Mouse (Mus musculus): ENCODE data around the gene Olfr1338. TPM values are rescaled to one million over a fixed set of nuclear protein-coding genes. Genes with fewer than 3 reads are reported as not detected.

The Olfr1338 gene
- 2.2 TPM for polyA plus RNA-seq (2014; fragmentation: Illumina TruSeq; extraction: RNeasy Lipid Tissue Mini Kit (QIAGEN cat#74804); ENCODE audit: low read depth, low replicate concordance)

GRCm38 (mm10) chr4:118758637-118759036 is at the start of gene Olfr1338:
TSS of gene Olfr1338 (minus strand) at chr4:118758737.

GRCm38 (mm10) chr4:118782486-118782885 is 23.9 kb upstream of the Olfr1338 start, which contains the start of gene Olfr1337:
TSS of gene Olfr1337 (minus strand) at chr4:118782586.

GRCm38 (mm10) chr4:118731875-118732274 is 26.7 kb downstream of the Olfr1338 start, which contains the start of gene Olfr1339:
TSS of gene Olfr1339 (plus strand) at chr4:118732175.

GRCm38 (mm10) chr4:118719838-118720237 is 38.7 kb downstream of the Olfr1338 start, which contains the start of gene Olfr1340:
TSS of gene Olfr1340 (plus strand) at chr4:118720138.

GRCm38 (mm10) chr4:118703223-118703622 is 55.3 kb downstream of the Olfr1338 start, which contains the start of gene Olfr1341:
TSS of gene Olfr1341 (plus strand) at chr4:118703523.

Other genes starting within 250 kb of the Olfr1338 start
- 24.2 TPM for gene 2610528J11Rik, start 231.7 kb downstream of the Olfr1338 start, polyA plus RNA-seq (2014; fragmentation: Illumina TruSeq; extraction: RNeasy Lipid Tissue Mini Kit (QIAGEN cat#74804); ENCODE audit: low read depth, low replicate concordance)
- gene Tmem125, start 214.7 kb downstream of the Olfr1338 start, polyA plus RNA-seq (2014; fragmentation: Illumina TruSeq; extraction: RNeasy Lipid Tissue Mini Kit (QIAGEN cat#74804); ENCODE audit: low read depth, low replicate concordance): 12.2 TPM
- 3.2 TPM for gene Cfap57, start 138.0 kb downstream of the Olfr1338 start, polyA plus RNA-seq (2014; fragmentation: Illumina TruSeq; extraction: RNeasy Lipid Tissue Mini Kit (QIAGEN cat#74804); ENCODE audit: low read depth, low replicate concordance)
- gene Ebna1bp2, start 137.9 kb downstream of the Olfr1338 start, polyA plus RNA-seq (2014; fragmentation: Illumina TruSeq; extraction: RNeasy Lipid Tissue Mini Kit (QIAGEN cat#74804); ENCODE audit: low read depth, low replicate concordance): 50.1 TPM
- not detected for gene Olfr62, start 99.8 kb downstream of the Olfr1338 start, polyA plus RNA-seq (2014; fragmentation: Illumina TruSeq; extraction: RNeasy Lipid Tissue Mini Kit (QIAGEN cat#74804); ENCODE audit: low read depth, low replicate concordance)
- gene Olfr1342, start 66.0 kb downstream of the Olfr1338 start, polyA plus RNA-seq (2014; fragmentation: Illumina TruSeq; extraction: RNeasy Lipid Tissue Mini Kit (QIAGEN cat#74804); ENCODE audit: low read depth, low replicate concordance): not detected
- gene Olfr1341, start 55.2 kb downstream of the Olfr1338 start, polyA plus RNA-seq (2014; fragmentation: Illumina TruSeq; extraction: RNeasy Lipid Tissue Mini Kit (QIAGEN cat#74804); ENCODE audit: low read depth, low replicate concordance): 0.16 TPM
- not detected for gene Olfr1340, start 38.6 kb downstream of the Olfr1338 start, polyA plus RNA-seq (2014; fragmentation: Illumina TruSeq; extraction: RNeasy Lipid Tissue Mini Kit (QIAGEN cat#74804); ENCODE audit: low read depth, low replicate concordance)
- gene Olfr1339, start 26.6 kb downstream of the Olfr1338 start, polyA plus RNA-seq (2014; fragmentation: Illumina TruSeq; extraction: RNeasy Lipid Tissue Mini Kit (QIAGEN cat#74804); ENCODE audit: low read depth, low replicate concordance): not detected
- not detected for gene Olfr1337, start 23.8 kb upstream of the Olfr1338 start, polyA plus RNA-seq (2014; fragmentation: Illumina TruSeq; extraction: RNeasy Lipid Tissue Mini Kit (QIAGEN cat#74804); ENCODE audit: low read depth, low replicate concordance)
- not detected for gene Olfr1335, start 51.2 kb upstream of the Olfr1338 start, polyA plus RNA-seq (2014; fragmentation: Illumina TruSeq; extraction: RNeasy Lipid Tissue Mini Kit (QIAGEN cat#74804); ENCODE audit: low read depth, low replicate concordance)
- gene Olfr1333, start 77.5 kb upstream of the Olfr1338 start, polyA plus RNA-seq (2014; fragmentation: Illumina TruSeq; extraction: RNeasy Lipid Tissue Mini Kit (QIAGEN cat#74804); ENCODE audit: low read depth, low replicate concordance): not detected
- not detected for gene Olfr1331, start 105.9 kb upstream of the Olfr1338 start, polyA plus RNA-seq (2014; fragmentation: Illumina TruSeq; extraction: RNeasy Lipid Tissue Mini Kit (QIAGEN cat#74804); ENCODE audit: low read depth, low replicate concordance)
- not detected for gene Olfr1330, start 129.9 kb upstream of the Olfr1338 start, polyA plus RNA-seq (2014; fragmentation: Illumina TruSeq; extraction: RNeasy Lipid Tissue Mini Kit (QIAGEN cat#74804); ENCODE audit: low read depth, low replicate concordance)
- not detected for gene Olfr1329, start 158.7 kb upstream of the Olfr1338 start, polyA plus RNA-seq (2014; fragmentation: Illumina TruSeq; extraction: RNeasy Lipid Tissue Mini Kit (QIAGEN cat#74804); ENCODE audit: low read depth, low replicate concordance)
- gene Olfr1328, start 179.9 kb upstream of the Olfr1338 start, polyA plus RNA-seq (2014; fragmentation: Illumina TruSeq; extraction: RNeasy Lipid Tissue Mini Kit (QIAGEN cat#74804); ENCODE audit: low read depth, low replicate concordance): not detected
- gene Lao1, start 202.8 kb upstream of the Olfr1338 start, polyA plus RNA-seq (2014; fragmentation: Illumina TruSeq; extraction: RNeasy Lipid Tissue Mini Kit (QIAGEN cat#74804); ENCODE audit: low read depth, low replicate concordance): 0.21 TPM